Mouse (Mus musculus) C2C12 (cell line): ENCODE results near the gene Ccdc57. TPM values are rescaled to one million over a fixed set of nuclear protein-coding genes. Genes with fewer than 3 reads are reported as not detected.

Experiments used
- H3K27me3 ChIP-seq: one replicate; pipeline ENCODE4 v1.6.1; 2011; ENCODE audit not compliant: control insufficient read depth, insufficient read depth, insufficient read length
- H3K36me3 ChIP-seq: one replicate; pipeline ENCODE4 v1.6.1; 2011; ENCODE audit not compliant: control insufficient read depth, insufficient read depth
- H3K4me3 ChIP-seq: one replicate; pipeline ENCODE4 v1.5.1; 2011; ENCODE audit warnings: mild to moderate bottlenecking, control low read depth; ENCODE audit not compliant: poor library complexity, insufficient read depth, severe bottlenecking
- H3K79me2 ChIP-seq: one replicate; pipeline ENCODE4 v1.6.1; 2011; ENCODE audit not compliant: control insufficient read depth, insufficient read depth
- H3K79me3 ChIP-seq: one replicate; pipeline ENCODE4 v1.6.1; 2011; ENCODE audit warnings: low read depth, control low read depth
- H3ac ChIP-seq: one replicate; pipeline ENCODE3; 2011; ENCODE audit warnings: low read depth; ENCODE audit not compliant: control insufficient read depth, insufficient read length
- CEBPB ChIP-seq: IDR thresholded peaks from one replicate; pipeline ENCODE4 v1.6.1; 2011; ENCODE audit warnings: low read depth, mild to moderate bottlenecking, control low read depth, moderate library complexity
- CTCF ChIP-seq: IDR thresholded peaks from one replicate; pipeline ENCODE4 v1.5.1; 2011; ENCODE audit not compliant: control insufficient read depth, insufficient read depth, insufficient read length
- FOSL1 ChIP-seq: IDR thresholded peaks from one replicate; pipeline ENCODE4 v1.8.0; 2011; ENCODE audit warnings: mild to moderate bottlenecking, low read length; ENCODE audit not compliant: poor library complexity, insufficient read depth, severe bottlenecking
- MAX ChIP-seq: IDR thresholded peaks from one replicate; pipeline ENCODE4 v1.6.1; 2011; ENCODE audit warnings: mild to moderate bottlenecking, control low read depth
- MYOD1 ChIP-seq: IDR thresholded peaks from one replicate; pipeline ENCODE4 v1.6.1; 2011; ENCODE audit warnings: low read depth; ENCODE audit not compliant: control insufficient read depth, insufficient read length
- MYOG ChIP-seq: IDR thresholded peaks from one replicate; pipeline ENCODE4 v1.6.1; 2011; ENCODE audit not compliant: control insufficient read depth, insufficient read length; ENCODE audit errors: extremely low read depth
- USF1 ChIP-seq: IDR thresholded peaks from one replicate; pipeline ENCODE4 v1.6.1; 2011; ENCODE audit warnings: low read depth, mild to moderate bottlenecking, control low read depth, moderate library complexity
- polyA plus RNA-seq: library from polyadenylated mRNA; unstranded; fragments of >200 nt; fragmentation: generic; extraction: Trizol; gene quantifications from one replicate; pipeline ENCODE4 v1.2.1, GENCODE M21; 2012; ENCODE audit warnings: missing spikeins

Ccdc57 gene
- polyA plus RNA-seq, 1 experiment: 1.1 TPM

DNA sequence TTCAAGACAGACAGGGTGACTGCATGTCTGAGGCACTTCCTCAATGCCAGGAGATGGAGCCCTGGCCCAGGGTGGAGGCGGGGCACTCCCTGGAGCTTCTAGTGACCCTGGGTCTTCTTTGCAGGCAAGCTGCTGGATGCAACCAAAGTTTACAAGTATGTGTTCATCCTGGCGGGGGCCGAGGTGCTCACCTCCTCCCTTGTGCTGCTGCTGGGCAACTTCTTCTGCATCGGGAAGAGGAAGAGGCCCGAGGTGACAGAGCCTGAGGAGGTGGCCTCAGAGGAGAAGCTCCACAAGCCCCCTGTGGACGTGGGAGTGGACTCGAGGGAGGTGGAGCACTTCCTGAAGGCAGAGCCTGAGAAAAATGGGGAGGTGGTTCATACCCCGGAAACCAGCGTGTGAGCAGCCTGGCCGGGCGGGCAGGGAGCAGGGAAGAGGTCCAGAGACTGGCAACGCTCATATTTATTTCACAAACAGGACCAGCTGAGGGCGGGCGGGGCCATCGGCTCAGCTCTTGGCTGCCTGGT is 25.1 kb upstream of the Ccdc57 start:
- Histone ChIP-seq H3K4me3 (no peak overlapping the region), H3K79me3 (peaks cover 3% of the 10 kb centered on the region), H3ac (no peak overlapping the region), H3K36me3 (peaks cover 21% of the 10 kb centered on the region), H3K79me2 (peaks cover 14% of the 10 kb centered on the region), H3K27me3 (no peaks in the 10 kb centered on the region)
- TF ChIP-seq MYOD1 (no peak), USF1 (no peak), CEBPB (no peak)

DNA sequence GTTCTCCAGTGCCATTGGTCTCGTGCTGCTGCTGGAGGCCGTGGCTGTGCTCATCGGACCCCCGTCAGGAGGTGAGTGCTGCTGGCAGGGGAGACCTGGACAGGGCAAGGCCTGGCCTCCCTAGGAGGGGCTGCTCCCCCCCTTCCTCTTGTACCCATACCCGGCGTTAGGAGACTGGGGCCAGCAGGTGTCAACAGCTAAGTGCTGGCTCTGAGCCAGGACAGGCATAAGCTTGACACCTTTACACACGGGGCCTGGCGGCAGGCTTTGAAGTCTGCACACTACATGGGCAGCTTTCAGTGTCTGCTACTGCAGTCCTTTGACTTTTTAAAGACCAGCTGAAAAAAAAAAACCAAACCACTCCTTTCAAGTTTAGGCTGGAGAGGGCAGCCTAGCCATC is 24.4 kb upstream of the Ccdc57 start:
- H3K79me3 ChIP-seq: no peaks in the 10 kb centered on the region
- peaks cover 6% of the 10 kb centered on the region for H3K79me2 ChIP-seq
- TF ChIP-seq MYOG (no peak), USF1 (no peak), FOSL1 (no peak), MYOD1 (no peak), CEBPB (no peak), MAX (no peak), CTCF (no peak)
- H3K27me3 ChIP-seq: no peaks in the 10 kb centered on the region
- H3ac ChIP-seq: no peak overlapping the region
- no peak overlapping the region for H3K4me3 ChIP-seq
- peaks cover 14% of the 10 kb centered on the region for H3K36me3 ChIP-seq

DNA sequence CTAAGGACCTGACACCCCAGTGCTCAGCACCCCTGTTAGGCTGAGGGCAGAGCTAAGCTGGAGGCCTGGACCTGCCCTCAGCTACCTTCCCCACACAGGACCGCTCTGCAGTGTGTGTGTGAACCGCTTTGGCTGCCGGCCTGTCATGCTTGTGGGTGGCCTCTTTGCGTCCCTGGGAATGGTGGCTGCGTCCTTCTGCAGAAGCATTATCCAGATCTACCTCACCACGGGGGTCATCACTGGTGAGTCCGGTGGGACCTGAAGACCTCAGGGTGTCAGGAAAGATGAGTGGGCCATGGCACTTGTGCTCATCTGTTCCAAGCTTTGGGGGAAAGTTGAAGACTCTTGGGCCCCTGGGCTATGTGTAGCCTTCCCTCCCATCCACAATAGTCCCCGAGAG is 23.0 kb upstream of the Ccdc57 start:
- Histone ChIP-seq H3K27me3 (no peaks in the 10 kb centered on the region), H3K36me3 (peaks cover 3% of the 10 kb centered on the region), H3K4me3 (no peak overlapping the region), H3K79me3 (no peaks in the 10 kb centered on the region), H3K79me2 (no peaks in the 10 kb centered on the region), H3ac (no peak overlapping the region)
- TF ChIP-seq CTCF (no peak), USF1 (no peak), MAX (no peak), MYOG (no peak), CEBPB (no peak), MYOD1 (no peak), FOSL1 (no peak)

DNA sequence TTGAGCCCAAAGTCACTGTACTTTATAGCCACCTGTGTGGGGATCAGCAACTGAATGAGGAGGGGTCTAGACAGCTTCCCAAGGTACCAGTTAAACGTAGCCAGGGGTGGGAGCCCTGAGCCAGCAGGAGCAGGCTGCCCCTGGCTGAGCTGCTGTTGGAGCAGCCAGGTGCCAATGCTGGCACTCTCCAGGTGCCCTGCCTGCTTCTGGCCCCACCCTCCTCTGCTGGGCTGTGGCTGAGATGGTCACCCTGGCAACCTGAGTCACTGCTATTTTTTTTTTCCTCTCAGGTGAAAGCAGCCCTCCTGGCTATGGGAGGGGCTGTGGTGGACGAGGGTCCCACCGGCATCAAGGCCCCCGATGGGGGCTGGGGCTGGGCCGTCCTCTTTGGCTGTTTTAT is 22.3 kb upstream of the Ccdc57 start:
- no peaks in the 10 kb centered on the region for H3K79me2 ChIP-seq
- H3ac ChIP-seq: no peak overlapping the region
- H3K4me3 ChIP-seq: no peak overlapping the region
- no peaks in the 10 kb centered on the region for H3K27me3 ChIP-seq
- H3K36me3 ChIP-seq: peaks cover 3% of the 10 kb centered on the region
- H3K79me3 ChIP-seq: no peaks in the 10 kb centered on the region
- TF ChIP-seq MYOG (no peak), CEBPB (no peak), MYOD1 (no peak), FOSL1 (no peak), MAX (no peak), USF1 (no peak), CTCF (no peak)

DNA sequence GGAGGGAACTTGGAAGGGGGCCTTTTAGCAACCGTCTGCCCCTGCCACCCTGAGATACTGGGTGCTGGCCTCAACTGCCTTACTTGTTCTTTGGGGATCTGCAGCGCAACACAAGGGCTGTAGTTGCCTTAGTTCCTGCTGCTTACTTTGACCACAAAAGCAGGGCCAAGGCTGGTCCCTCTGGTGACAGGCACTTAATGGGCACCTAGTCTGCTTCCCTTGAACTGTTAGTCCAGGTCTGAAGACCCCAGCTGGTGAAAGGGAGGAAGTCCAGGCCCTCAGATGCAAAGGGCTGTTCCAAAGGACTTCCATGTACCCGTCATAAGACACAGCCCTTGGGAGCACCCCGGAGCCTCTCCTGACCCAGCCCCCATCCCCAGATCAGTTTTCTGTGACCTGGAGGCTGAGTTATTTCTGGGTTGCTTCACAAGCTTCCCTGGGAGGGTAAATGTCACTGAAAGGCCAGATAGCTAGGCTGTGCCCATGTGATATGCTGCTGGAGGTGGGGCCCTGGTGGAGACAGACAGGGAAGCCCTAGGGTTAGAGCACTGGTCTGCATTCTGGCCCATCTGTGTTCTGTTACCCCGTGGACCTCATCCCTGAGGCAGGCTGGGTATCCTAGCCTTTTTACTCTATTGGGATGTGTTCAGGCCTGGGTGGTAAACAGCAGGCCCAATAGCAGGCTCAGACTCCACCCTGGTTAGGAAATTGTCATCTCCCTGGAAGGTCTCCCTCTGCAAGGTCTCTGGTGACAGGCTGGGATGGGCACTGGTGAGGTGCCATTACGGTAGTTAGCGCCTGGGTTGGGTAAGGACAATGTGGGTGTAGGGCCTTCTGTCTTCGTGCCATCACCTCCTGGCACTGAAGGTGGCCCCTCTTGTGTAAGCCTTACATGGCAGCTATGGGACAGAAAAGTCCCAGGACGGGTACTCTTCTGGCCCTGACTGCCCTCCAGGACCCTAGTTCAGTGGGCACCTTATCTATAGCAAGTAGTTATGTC is 19.4 kb upstream of the Ccdc57 start:
- Histone ChIP-seq H3K4me3 (no peak overlapping the region), H3ac (no peak overlapping the region), H3K36me3 (no peaks in the 10 kb centered on the region), H3K79me2 (no peaks in the 10 kb centered on the region), H3K79me3 (no peaks in the 10 kb centered on the region), H3K27me3 (no peaks in the 10 kb centered on the region)
- TF ChIP-seq CEBPB (no peak), MAX (no peak), MYOG (no peak), MYOD1 (no peak), CTCF (no peak), FOSL1 (no peak), USF1 (no peak)
